ENCODE assay signal across 8 mouse cellular contexts in genomic region chr9:70421257-70422056, GRCm38 (mm10). TPM values are rescaled to one million over a fixed set of nuclear protein-coding genes. Genes with fewer than 3 reads are reported as not detected.
A peak's percentile ranks its signal among the peaks of the same experiment; 100 is the strongest.
DNase-seq lines count a peak whose midpoint lies in the region; ATAC-seq lines count a peak whose summit lies in the region.

Gene Ccnb2, minus strand, starts transcription at chr9:70421547.

- no peaks in the 10 kb centered on the region for H3K27me3 ChIP-seq in megakaryocyte, embryonic 14.5 days (replicated peaks)

- H3K4me1 ChIP-seq in megakaryocyte, embryonic 14.5 days = peaks cover 22% of the 10 kb centered on the region

- H3K4me3 ChIP-seq in megakaryocyte, embryonic 14.5 days (replicated peaks) = peak within 1 kb of the TSS; percentile 98

- H3K9me3 ChIP-seq in megakaryocyte, embryonic 14.5 days = no peaks in the 10 kb centered on the region

- H3K36me3 ChIP-seq in megakaryocyte, embryonic 14.5 days (replicated peaks; ENCODE audit: low read length) = peaks cover 55% of the 10 kb centered on the region

- ATAC-seq in common myeloid progenitor, adult 5-6 weeks (replicated peaks; ENCODE audit: low read depth, poor library complexity, severe bottlenecking) = peak; percentile 99

- peak; percentile 97 for DNase-seq in ZHBTc4 (ENCODE audit: low read depth, low spot score)
- peak; percentile 57 to 74 for DNase-seq in gastrocnemius, adult 8-10 months (ENCODE audit: low spot score in 2 of 2)
- DNase-seq in hindlimb bud, embryonic 11.5 days (ENCODE audit: extremely low spot score, low read depth, low spot score) = peak; percentile 73
- DNase-seq in left cerebral cortex, adult 8-10 months (ENCODE audit: low spot score in 2 of 2) = peak; percentile 56 to 86
- DNase-seq in right cerebral cortex, postnatal 14 days = peak; percentile 88
- peak; percentile 65 to 81 for DNase-seq in urinary bladder, postnatal 36 days (ENCODE audit: low spot score in 2 of 2)

RNA-seq across cellular contexts. Expression of gene Ccnb2, which starts in this region (rescaled TPM):
- 83.5 and 99.1 TPM in 2 replicates for total RNA-seq in common myeloid progenitor, adult 5-6 weeks (2017)
- total RNA-seq in gastrocnemius, adult 8-10 months (2022) = under 1 TPM in 1 of 4 experiments, not detected in 3; 0.34 TPM
- under 1 TPM; 0.33 to 0.94 (median 0.81) TPM for total RNA-seq in left cerebral cortex, adult 8-10 months (2022)
- 1.5 and 16.4 TPM in 2 replicates for polyA plus RNA-seq in megakaryocyte, embryonic 14.5 days (2012; ENCODE audit: insufficient read depth, low replicate concordance)

Comparison
In these comparisons a context has a peak if more than half of its experiments do, and no peak if none do; other contexts are left out.
1. Peak in every context shown above with its lines: DNase-seq, ATAC-seq and H3K4me3 ChIP-seq.
2. RNA of gene Ccnb2 (total RNA-seq): 83.5 to 99.1 TPM in common myeloid progenitor, adult 5-6 weeks; 0.33 to 0.94 TPM in left cerebral cortex, adult 8-10 months and 0.34 TPM in gastrocnemius, adult 8-10 months; every median in the first group is over 10 times any median in the second.
3. Peak in DNase-seq in gastrocnemius, adult 8-10 months; RNA of the gene not detected or under 1 TPM.
4. Peak in DNase-seq in left cerebral cortex, adult 8-10 months; RNA of the gene not detected or under 1 TPM.